Mouse (Mus musculus): ENCODE data around the gene Gm6401. TPM values are rescaled to one million over a fixed set of nuclear protein-coding genes. Genes with fewer than 3 reads are reported as not detected.
"Not testable (repeated sequence)": the region's sequence is repeated elsewhere in the genome, so short reads cannot be mapped to it uniquely, and the experiment has no call there.

The Gm6401 gene
- not detected in 2 replicates for polyA plus RNA-seq (2015; fragmentation: Nextera tagmentation; extraction: Ambion mirVana)

DNA sequence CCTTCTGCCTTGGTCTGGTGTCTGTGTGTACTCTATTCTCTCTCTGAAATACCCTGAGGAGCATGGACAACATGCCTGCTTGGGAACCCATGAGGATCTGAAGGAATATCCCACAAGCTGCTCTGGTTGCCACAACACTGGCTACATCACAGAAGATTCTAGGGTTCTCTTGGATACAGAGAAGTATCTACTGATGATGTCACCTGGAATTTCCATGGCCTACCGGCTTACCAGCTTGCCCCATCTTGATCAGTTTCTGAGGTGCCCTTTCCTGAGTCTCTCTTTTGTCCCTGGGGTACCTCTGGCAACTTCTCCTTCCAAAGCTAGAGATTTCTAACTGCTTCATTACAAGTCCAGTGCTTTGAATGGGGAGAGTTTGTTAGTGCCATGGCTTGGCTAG is at the start of gene Gm6401:
Gene Gm6401 (minus strand): TSS at position 101 of the 400 bp plus-strand sequence.
- not testable (repeated sequence) for H3K27ac ChIP-seq; ATAC-seq (ENCODE audit: insufficient read depth, low FRiP score, low read depth)
- 75% methylated on average over 1 of the region's 1 CpGs for WGBS

DNA sequence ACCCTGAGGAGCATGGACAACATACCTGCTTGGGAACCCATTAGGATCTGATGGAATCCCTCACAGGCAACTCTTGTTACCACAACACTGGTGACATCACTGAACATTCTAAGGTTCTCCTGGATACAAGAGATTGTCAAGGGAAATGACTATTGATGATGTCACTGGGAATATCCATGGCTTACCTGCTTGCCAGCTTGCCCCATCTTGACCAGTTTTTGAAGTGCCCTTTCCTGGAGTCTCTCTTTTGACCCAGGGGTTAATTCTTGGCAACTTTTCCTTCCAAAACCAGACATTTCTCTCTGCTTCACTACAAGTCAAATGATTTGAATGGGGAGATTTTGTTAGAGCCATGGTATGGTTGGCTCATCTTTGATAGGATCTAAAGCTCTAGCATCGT is 15.5 kb upstream of the Gm6401 start, which contains the start of gene Gm3543:
Gene Gm3543 (minus strand): TSS at position 101 of the 400 bp plus-strand sequence.
- H3K9ac ChIP-seq; H3K27ac ChIP-seq; H3K4me1 ChIP-seq; H3K4me3 ChIP-seq (replicated peaks); H3K9me3 ChIP-seq; H3K36me3 ChIP-seq; ATAC-seq (ENCODE audit: insufficient read depth, low FRiP score, low read depth); H3K27me3 ChIP-seq (replicated peaks); H3K4me2 ChIP-seq: not testable (repeated sequence)
- WGBS = 86% methylated on average over 1 of the region's 1 CpGs

More for the DNA sequence above, at the start of gene Gm6401:
- H3K27me3 ChIP-seq (replicated peaks); H3K36me3 ChIP-seq; H3K9ac ChIP-seq; H3K4me1 ChIP-seq; H3K9me3 ChIP-seq; H3K4me2 ChIP-seq; H3K4me3 ChIP-seq (replicated peaks): not testable (repeated sequence)

DNA sequence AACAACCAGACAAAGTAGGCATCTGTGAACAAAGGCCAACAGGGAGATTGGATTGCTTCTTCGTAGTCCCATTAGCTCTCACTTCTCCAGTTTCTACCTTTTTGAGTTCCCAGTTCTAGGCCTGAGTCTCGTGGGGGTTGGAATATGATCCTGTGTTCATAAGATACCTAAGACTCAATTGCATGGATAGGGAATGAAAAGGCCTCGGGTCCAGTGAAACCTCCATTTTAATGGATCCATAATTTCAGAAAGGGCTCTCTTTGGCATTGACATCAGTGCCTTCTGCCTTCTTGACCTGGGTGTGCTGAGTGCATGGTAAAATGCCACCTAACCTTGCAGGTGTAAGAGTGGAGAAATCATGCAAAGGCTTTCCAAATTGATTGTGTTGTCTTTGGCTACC is 869 bp upstream of the Gm6401 start:
- H3K4me1 ChIP-seq; H3K36me3 ChIP-seq; H3K4me2 ChIP-seq; H3K9ac ChIP-seq; H3K27ac ChIP-seq; H3K4me3 ChIP-seq (replicated peaks); H3K9me3 ChIP-seq; H3K27me3 ChIP-seq (replicated peaks); ATAC-seq (ENCODE audit: insufficient read depth, low FRiP score, low read depth): not testable (repeated sequence)
- WGBS = 60% methylated on average over 3 of the region's 3 CpGs

DNA sequence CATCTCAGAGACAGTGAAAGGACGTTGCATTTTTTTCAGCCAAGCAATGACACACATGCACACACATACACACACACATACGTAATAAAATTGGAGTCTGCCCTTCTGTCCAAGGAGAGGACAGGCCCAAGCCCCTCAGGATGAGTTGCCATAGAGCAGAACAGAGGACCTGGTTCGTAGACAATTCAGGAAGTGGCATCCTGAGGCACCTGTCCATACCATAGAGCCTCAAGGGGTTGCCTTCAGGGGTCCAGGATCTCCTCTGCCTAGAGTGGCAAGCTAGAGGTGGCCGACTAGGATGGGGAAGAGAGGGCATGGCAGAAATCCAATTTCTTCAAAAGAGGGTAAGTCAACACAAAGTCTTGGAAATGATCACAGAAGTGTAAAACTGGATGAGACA is 3.6 kb downstream of the Gm6401 start:
- not testable (repeated sequence) for H3K4me2 ChIP-seq; ATAC-seq (ENCODE audit: insufficient read depth, low FRiP score, low read depth); H3K4me3 ChIP-seq (replicated peaks); H3K4me1 ChIP-seq; H3K9me3 ChIP-seq; H3K36me3 ChIP-seq; H3K27me3 ChIP-seq (replicated peaks); H3K27ac ChIP-seq; H3K9ac ChIP-seq
- WGBS = 62% methylated on average over 4 of the region's 4 CpGs

DNA sequence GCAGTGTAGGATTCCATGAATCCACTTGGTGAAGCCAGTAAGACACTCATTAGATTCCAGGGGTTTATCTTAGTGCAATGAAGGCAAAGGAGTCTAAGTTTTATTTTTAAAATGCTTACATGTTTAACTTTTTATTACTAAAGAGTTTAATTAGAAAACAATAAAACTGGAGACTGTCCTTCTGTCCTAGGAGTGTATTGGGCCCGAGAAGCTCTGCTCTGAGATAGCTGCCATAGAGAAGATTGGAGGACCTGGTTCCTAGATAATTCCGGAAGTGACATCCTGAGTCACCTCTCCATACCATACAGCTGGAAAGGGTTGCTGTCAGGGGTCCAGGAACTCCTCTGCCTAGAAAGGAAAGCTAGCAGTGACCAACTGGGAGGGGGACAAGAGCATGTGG is 24.0 kb downstream of the Gm6401 start, which contains the start of gene 1700024B05Rik:
Gene 1700024B05Rik (plus strand): TSS at position 301 of the 400 bp plus-strand sequence.
- H3K27me3 ChIP-seq (replicated peaks); H3K36me3 ChIP-seq; H3K4me1 ChIP-seq; H3K4me3 ChIP-seq (replicated peaks); H3K9me3 ChIP-seq; H3K4me2 ChIP-seq; ATAC-seq (ENCODE audit: insufficient read depth, low FRiP score, low read depth); H3K27ac ChIP-seq; H3K9ac ChIP-seq: not testable (repeated sequence)
- WGBS = 90% methylated on average over 1 of the region's 2 CpGs

DNA sequence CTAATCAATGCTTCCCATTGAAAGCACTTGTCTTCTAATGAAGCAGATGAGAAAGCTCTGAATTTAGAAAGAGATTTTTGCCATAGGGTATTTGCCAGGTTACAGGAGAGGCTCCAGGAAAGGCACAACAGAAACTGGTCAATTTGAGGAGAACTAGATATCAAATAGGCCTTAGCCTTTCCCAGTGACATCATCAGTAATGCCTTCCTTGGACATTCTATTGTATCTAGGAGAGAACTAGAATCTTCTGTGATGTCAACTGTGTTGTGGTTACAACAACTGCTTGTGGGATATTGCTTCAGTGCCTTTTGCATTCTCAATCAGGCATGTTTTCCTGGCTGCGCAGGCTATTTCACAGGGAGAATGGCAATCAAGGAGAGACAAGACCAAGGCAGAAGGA is 43.1 kb downstream of the Gm6401 start, which contains the start of gene 1700049E17Rik1:
Gene 1700049E17Rik1 (plus strand): TSS at position 301 of the 400 bp plus-strand sequence.
- H3K9ac ChIP-seq; H3K4me1 ChIP-seq; H3K9me3 ChIP-seq; H3K4me3 ChIP-seq (replicated peaks); ATAC-seq (ENCODE audit: insufficient read depth, low FRiP score, low read depth); H3K36me3 ChIP-seq; H3K4me2 ChIP-seq; H3K27me3 ChIP-seq (replicated peaks); H3K27ac ChIP-seq: not testable (repeated sequence)
- no CpG with 5 or more reads among the region's 1 CpGs for WGBS

Other genes with a start within 250 kb of the Gm6401 start
- not detected in 2 replicates for gene Gm7929, start 217.3 kb downstream of the Gm6401 start, polyA plus RNA-seq (2015; fragmentation: Nextera tagmentation; extraction: Ambion mirVana)
- not detected in 2 replicates for gene Gm47189, start 195.5 kb downstream of the Gm6401 start, polyA plus RNA-seq (2015; fragmentation: Nextera tagmentation; extraction: Ambion mirVana)
- gene Gm7980, start 60.6 kb downstream of the Gm6401 start, polyA plus RNA-seq (2015; fragmentation: Nextera tagmentation; extraction: Ambion mirVana) = not detected in 2 replicates
- not detected in 2 replicates for gene 1700049E17Rik1, start 43.0 kb downstream of the Gm6401 start, polyA plus RNA-seq (2015; fragmentation: Nextera tagmentation; extraction: Ambion mirVana)
- not detected in 2 replicates for gene 1700024B05Rik, start 23.9 kb downstream of the Gm6401 start, polyA plus RNA-seq (2015; fragmentation: Nextera tagmentation; extraction: Ambion mirVana)
- gene Gm3543, start 15.4 kb upstream of the Gm6401 start, polyA plus RNA-seq (2015; fragmentation: Nextera tagmentation; extraction: Ambion mirVana) = not detected in 2 replicates
- not detected in 2 replicates for gene Gm7951, start 149.4 kb upstream of the Gm6401 start, polyA plus RNA-seq (2015; fragmentation: Nextera tagmentation; extraction: Ambion mirVana)
- gene Gm17027, start 194.7 kb upstream of the Gm6401 start, polyA plus RNA-seq (2015; fragmentation: Nextera tagmentation; extraction: Ambion mirVana) = not detected in 2 replicates
- gene Gm3573, start 222.9 kb upstream of the Gm6401 start, polyA plus RNA-seq (2015; fragmentation: Nextera tagmentation; extraction: Ambion mirVana) = not detected in 2 replicates